Mouse (Mus musculus) intestine, embryonic 16.5 days (tissue): ENCODE data around the gene Tacr1. TPM values are rescaled to one million over a fixed set of nuclear protein-coding genes. Genes with fewer than 3 reads are reported as not detected.

Source experiments
- ATAC-seq: fragments of 200-750 bp; cut with Nextera tagmentation; 2 replicates; pipeline ENCODE4 v1.8.0; 2017; ENCODE audit warnings: moderate TSS enrichment, moderate library complexity
- H3K27ac ChIP-seq: fragments of 300-500 bp; sonication (generic); 2 replicates; pipeline ENCODE4 v1.5.1; 2014; ENCODE audit warnings: mild to moderate bottlenecking, low read length
- H3K27me3 ChIP-seq: fragments of 300-500 bp; sonication (generic); replicated peaks from 2 replicates; pipeline ENCODE4 v1.6.1; 2014; ENCODE audit warnings: low read length, control low read depth, mixed read lengths; ENCODE audit not compliant: control insufficient read depth, insufficient read depth
- H3K36me3 ChIP-seq: fragments of 300-500 bp; sonication (generic); 2 replicates; pipeline ENCODE4 v1.6.1; 2014; ENCODE audit warnings: low read length, control low read depth; ENCODE audit not compliant: control insufficient read depth, insufficient read depth
- H3K4me1 ChIP-seq: fragments of 300-500 bp; sonication (generic); 2 replicates; pipeline ENCODE4 v1.6.1; 2014; ENCODE audit warnings: low read length, control low read depth, mixed read lengths; ENCODE audit not compliant: control insufficient read depth, insufficient read depth
- H3K4me2 ChIP-seq: fragments of 300-500 bp; sonication (generic); 2 replicates; pipeline ENCODE4 v1.6.1; 2014; ENCODE audit warnings: low read depth, low read length, control low read depth
- H3K4me3 ChIP-seq: fragments of 300-500 bp; sonication (generic); 2 replicates; pipeline ENCODE4 v1.5.1; 2014; ENCODE audit warnings: mild to moderate bottlenecking, low read length
- H3K9ac ChIP-seq: fragments of 300-500 bp; sonication (generic); 2 replicates; pipeline ENCODE4 v1.6.1; 2014; ENCODE audit warnings: low read depth, low read length
- H3K9me3 ChIP-seq: fragments of 300-500 bp; sonication (generic); 2 replicates; pipeline ENCODE4 v1.6.1; 2016; ENCODE audit warnings: low read length, control low read depth; ENCODE audit not compliant: control insufficient read depth
- WGBS: fragments of 180-500 bp; shearing (Covaris S2); extraction: QIAGEN DNeasy Blood & Tissue Kit; methylation state at CpG from one replicate; pipeline ENCODE4 v1.1.7; 2014; 5-methylcytosine and 5-hydroxymethylcytosine counted together
- polyA plus RNA-seq: library from polyadenylated mRNA; unstranded; fragments of >200 nt; fragmentation: Nextera tagmentation; extraction: Ambion mirVana; gene quantifications from 2 replicates; pipeline ENCODE4 v1.2.1, GENCODE M21; 2015

Tacr1 gene
- polyA plus RNA-seq, 1 experiment from 2014 or later, result 1.3 TPM

- H3K4me1 ChIP-seq, result no peaks in the 10 kb centered on the region
- no peaks in the 10 kb centered on the region for H3K36me3 ChIP-seq
- H3K9me3 ChIP-seq, result no peaks in the 10 kb centered on the region
- H3K27me3 ChIP-seq, result no peaks in the 10 kb centered on the region
- H3K9ac ChIP-seq, result no peak overlapping the region
- WGBS, result 79% methylated on average over 9 of the region's 9 CpGs
- H3K4me3 ChIP-seq, result no peak overlapping the region
- no peak overlapping the region for H3K4me2 ChIP-seq
- ATAC-seq, result no peak
- no peak overlapping the region for H3K27ac ChIP-seq
Observed at GRCm38 (mm10) chr6:82603228-82603627, 201.1 kb downstream of the Tacr1 start.

- H3K9ac ChIP-seq, result no peak overlapping the region
- H3K36me3 ChIP-seq, result no peaks in the 10 kb centered on the region
- H3K4me2 ChIP-seq, result no peak overlapping the region
- no peak overlapping the region for H3K4me3 ChIP-seq
- no peak overlapping the region for H3K27ac ChIP-seq
- H3K4me1 ChIP-seq, result no peaks in the 10 kb centered on the region
- no peak for ATAC-seq
- WGBS, result 36% methylated on average over 2 of the region's 2 CpGs
- H3K9me3 ChIP-seq, result no peaks in the 10 kb centered on the region
- H3K27me3 ChIP-seq, result no peaks in the 10 kb centered on the region
Observed at GRCm38 (mm10) chr6:82603665-82604064, 201.5 kb downstream of the Tacr1 start.

GRCm38 (mm10) chr6:82604791-82605190 lies 202.7 kb downstream of the Tacr1 start:
- Histone ChIP-seq H3K4me1 (no peaks in the 10 kb centered on the region), H3K9ac (no peak overlapping the region), H3K27ac (no peak overlapping the region), H3K4me3 (no peak overlapping the region), H3K27me3 (no peaks in the 10 kb centered on the region), H3K9me3 (no peaks in the 10 kb centered on the region), H3K36me3 (no peaks in the 10 kb centered on the region), H3K4me2 (no peak overlapping the region)
- WGBS, result 60% methylated on average over 8 of the region's 8 CpGs
- no peak for ATAC-seq

- H3K27ac ChIP-seq, result no peak overlapping the region
- no peak for ATAC-seq
Observed at GRCm38 (mm10) chr6:82608756-82609155, 206.6 kb downstream of the Tacr1 start.

GRCm38 (mm10) chr6:82609339-82609926 lies 207.3 kb downstream of the Tacr1 start:
- H3K9ac ChIP-seq, result no peak overlapping the region
- H3K9me3 ChIP-seq, result no peaks in the 10 kb centered on the region
- no peaks in the 10 kb centered on the region for H3K27me3 ChIP-seq
- WGBS, result 74% methylated on average over 7 of the region's 7 CpGs
- no peaks in the 10 kb centered on the region for H3K4me1 ChIP-seq
- H3K36me3 ChIP-seq, result no peaks in the 10 kb centered on the region
- H3K4me3 ChIP-seq, result no peak overlapping the region
- no peak for ATAC-seq
- H3K4me2 ChIP-seq, result no peak overlapping the region
- no peak overlapping the region for H3K27ac ChIP-seq

More at GRCm38 (mm10) chr6:82608756-82609155, 206.6 kb downstream of the Tacr1 start:
- Histone ChIP-seq H3K4me3 (no peak overlapping the region), H3K36me3 (no peaks in the 10 kb centered on the region), H3K4me2 (no peak overlapping the region), H3K4me1 (no peaks in the 10 kb centered on the region), H3K9me3 (no peaks in the 10 kb centered on the region), H3K9ac (no peak overlapping the region), H3K27me3 (no peaks in the 10 kb centered on the region)
- 95% methylated on average over 4 of the region's 4 CpGs for WGBS
